Mouse (Mus musculus): Measurements from ENCODE around the gene Atp5s. TPM values are rescaled to one million over a fixed set of nuclear protein-coding genes. Genes with fewer than 3 reads are reported as not detected.
A peak's percentile ranks its signal among the peaks of the same experiment; 100 is the strongest.

The Atp5s gene
- polyA plus RNA-seq, 1 experiment = 20.2 TPM

DNA sequence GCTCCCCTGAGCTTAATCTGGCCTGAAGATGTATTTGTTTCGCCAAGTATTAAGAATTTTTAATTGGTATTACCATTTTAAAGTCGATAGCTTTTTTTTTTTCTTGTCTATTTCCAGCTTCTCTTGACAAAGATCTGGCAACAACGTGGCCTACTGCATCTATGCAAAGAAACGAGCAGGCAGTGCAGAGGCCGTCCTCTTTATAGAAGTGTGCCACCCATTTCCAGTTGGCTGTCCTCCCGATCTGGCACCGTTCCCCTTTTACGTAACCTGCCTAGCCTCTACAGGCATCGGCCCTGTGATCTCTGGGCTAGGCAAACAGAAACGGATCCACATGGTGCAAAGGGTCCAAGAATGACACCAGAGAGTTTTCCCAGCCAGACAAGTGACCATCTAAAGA is 41.2 kb upstream of the Atp5s start:
- Histone ChIP-seq H3K36me3 (ENCODE audit: control insufficient read depth, insufficient read depth, low read length) (no peaks in the 10 kb centered on the region), H3K4me1 (ENCODE audit: control insufficient read depth, insufficient read depth, low read length) (peaks cover 5% of the 10 kb centered on the region; the same call in 1 of the 2 replicates), H3K4me3 (ENCODE audit: insufficient read depth, low read depth, low read length) (no peak overlapping the region), H3K27ac (ENCODE audit: insufficient read depth, low read depth, low read length) (peak overlapping the region; percentile 61; the same call in 1 of the 2 replicates), H3K27me3 (replicated peaks; ENCODE audit: control insufficient read depth, insufficient read depth, low read length) (no peaks in the 10 kb centered on the region)
- TF ChIP-seq POLR2A (IDR thresholded peaks at IDR 0.05; ENCODE audit: low read depth, low read length) (no peak), CTCF (conservative IDR thresholded peaks at IDR 0.05; ENCODE audit: insufficient read depth, insufficient read length, low read depth, low read length) (no peak)
- WGBS = 7% methylated on average over 10 of the region's 10 CpGs
- DNase-seq = peak; percentile 96

DNA sequence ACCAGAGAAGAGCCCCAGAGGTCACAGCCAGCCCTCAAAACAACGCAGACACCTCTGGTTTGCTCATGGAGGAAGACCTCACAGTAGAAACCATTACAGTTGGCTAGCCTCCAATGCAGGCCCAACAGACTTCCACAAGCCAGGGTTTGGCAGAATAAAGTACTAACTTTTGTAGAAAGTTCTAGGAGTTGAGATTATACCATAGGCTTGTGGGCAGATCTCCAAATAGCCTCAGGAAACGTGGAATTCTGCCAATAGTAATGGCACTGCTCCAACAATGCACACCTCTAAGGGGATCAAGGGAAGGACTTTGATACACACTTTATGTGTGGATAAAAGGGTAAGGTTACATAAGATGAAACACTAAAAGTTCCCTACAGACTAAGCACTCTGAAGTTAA is 36.4 kb upstream of the Atp5s start:
- H3K4me1 ChIP-seq (ENCODE audit: control insufficient read depth, insufficient read depth, low read length) = no peaks in the 10 kb centered on the region; the same call in 1 of the 2 replicates
- 17% methylated on average over 2 of the region's 2 CpGs for WGBS
- H3K27me3 ChIP-seq (replicated peaks; ENCODE audit: control insufficient read depth, insufficient read depth, low read length) = no peaks in the 10 kb centered on the region
- H3K4me3 ChIP-seq (ENCODE audit: insufficient read depth, low read depth, low read length) = no peak overlapping the region
- no peak overlapping the region for H3K27ac ChIP-seq (ENCODE audit: insufficient read depth, low read depth, low read length)
- peak; percentile 60 for DNase-seq
- TF ChIP-seq POLR2A (IDR thresholded peaks at IDR 0.05; ENCODE audit: low read depth, low read length) = no peak
- no peak for TF ChIP-seq CTCF (conservative IDR thresholded peaks at IDR 0.05; ENCODE audit: insufficient read depth, insufficient read length, low read depth, low read length)
- no peaks in the 10 kb centered on the region for H3K36me3 ChIP-seq (ENCODE audit: control insufficient read depth, insufficient read depth, low read length)

DNA sequence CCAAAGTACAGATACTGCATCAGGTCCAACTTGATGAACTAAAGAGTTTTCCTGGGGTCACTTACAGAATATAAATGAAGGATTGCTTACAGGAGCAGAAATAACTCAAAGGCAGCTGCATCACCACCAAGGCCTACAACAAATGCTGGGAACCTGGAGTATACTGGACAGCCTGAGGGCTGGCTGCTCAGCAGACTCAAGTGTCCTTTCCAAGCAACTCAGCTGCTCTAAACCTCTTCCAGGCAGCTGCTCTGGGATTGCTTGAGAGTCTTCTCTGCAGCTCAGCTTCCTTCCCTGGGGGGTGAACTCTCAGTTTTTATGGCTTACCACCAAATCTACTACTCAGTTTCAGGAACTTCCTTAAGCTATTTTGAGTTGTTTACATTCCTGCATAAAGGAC is 35.7 kb upstream of the Atp5s start:
- DNase-seq = no peak
- Histone ChIP-seq H3K27me3 (replicated peaks; ENCODE audit: control insufficient read depth, insufficient read depth, low read length) (no peaks in the 10 kb centered on the region), H3K4me3 (ENCODE audit: insufficient read depth, low read depth, low read length) (no peak overlapping the region), H3K4me1 (ENCODE audit: control insufficient read depth, insufficient read depth, low read length) (no peaks in the 10 kb centered on the region), H3K36me3 (ENCODE audit: control insufficient read depth, insufficient read depth, low read length) (no peaks in the 10 kb centered on the region), H3K27ac (ENCODE audit: insufficient read depth, low read depth, low read length) (no peak overlapping the region)
- TF ChIP-seq POLR2A (IDR thresholded peaks at IDR 0.05; ENCODE audit: low read depth, low read length) (no peak), CTCF (conservative IDR thresholded peaks at IDR 0.05; ENCODE audit: insufficient read depth, insufficient read length, low read depth, low read length) (no peak)

DNA sequence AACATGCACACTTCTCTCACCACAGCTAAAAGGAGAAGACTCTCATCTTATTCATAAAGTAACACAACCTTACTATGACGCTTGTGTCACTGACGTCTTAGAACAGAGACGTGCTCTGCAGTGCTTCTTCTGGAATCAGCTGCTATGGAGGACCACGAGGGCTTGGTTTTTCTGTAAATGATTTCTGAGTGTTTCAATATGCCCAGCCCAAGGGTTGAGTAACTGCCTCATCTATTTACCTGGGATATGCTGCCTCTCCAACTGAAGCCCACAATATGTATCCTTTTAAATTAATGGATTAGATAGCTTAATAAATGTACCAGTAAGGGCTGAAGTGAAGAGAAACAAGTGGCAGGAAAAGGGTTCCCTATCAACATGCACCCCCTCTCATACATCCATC is 34.0 kb upstream of the Atp5s start:
- 91% methylated on average over 4 of the region's 4 CpGs for WGBS
- H3K27ac ChIP-seq (ENCODE audit: insufficient read depth, low read depth, low read length) = no peak overlapping the region
- TF ChIP-seq POLR2A (IDR thresholded peaks at IDR 0.05; ENCODE audit: low read depth, low read length) (no peak), CTCF (conservative IDR thresholded peaks at IDR 0.05; ENCODE audit: insufficient read depth, insufficient read length, low read depth, low read length) (no peak)
- H3K27me3 ChIP-seq (replicated peaks; ENCODE audit: control insufficient read depth, insufficient read depth, low read length) = no peaks in the 10 kb centered on the region
- no peak for DNase-seq
- H3K36me3 ChIP-seq (ENCODE audit: control insufficient read depth, insufficient read depth, low read length) = no peaks in the 10 kb centered on the region
- H3K4me3 ChIP-seq (ENCODE audit: insufficient read depth, low read depth, low read length) = no peak overlapping the region
- H3K4me1 ChIP-seq (ENCODE audit: control insufficient read depth, insufficient read depth, low read length) = no peaks in the 10 kb centered on the region

DNA sequence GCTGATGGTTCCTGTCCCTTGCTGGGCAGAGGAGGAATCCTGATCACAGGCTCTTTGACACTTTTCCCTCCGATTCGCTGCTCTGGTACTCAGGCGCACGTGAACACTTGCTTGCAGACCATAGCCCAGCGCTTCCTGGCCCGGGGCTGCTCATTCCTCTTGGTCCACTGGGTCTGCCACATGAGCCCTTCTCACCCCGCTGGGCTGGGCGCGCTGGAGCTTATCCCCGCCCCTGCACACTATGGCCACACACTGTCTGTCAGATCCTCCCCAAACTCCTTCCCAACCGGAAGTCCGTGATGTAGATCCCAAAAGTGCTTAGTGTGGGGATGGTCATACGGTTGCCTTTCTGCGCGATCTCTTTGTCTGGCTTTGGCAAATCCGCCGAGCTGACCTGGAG is 31.3 kb upstream of the Atp5s start:
- Histone ChIP-seq H3K27me3 (replicated peaks; ENCODE audit: control insufficient read depth, insufficient read depth, low read length) (no peaks in the 10 kb centered on the region), H3K4me3 (ENCODE audit: insufficient read depth, low read depth, low read length) (no peak overlapping the region), H3K27ac (ENCODE audit: insufficient read depth, low read depth, low read length) (no peak overlapping the region), H3K4me1 (ENCODE audit: control insufficient read depth, insufficient read depth, low read length) (no peaks in the 10 kb centered on the region), H3K36me3 (ENCODE audit: control insufficient read depth, insufficient read depth, low read length) (no peaks in the 10 kb centered on the region)
- no peak for DNase-seq
- TF ChIP-seq POLR2A (IDR thresholded peaks at IDR 0.05; ENCODE audit: low read depth, low read length) (no peak), CTCF (conservative IDR thresholded peaks at IDR 0.05; ENCODE audit: insufficient read depth, insufficient read length, low read depth, low read length) (no peak)
- WGBS = 84% methylated on average over 17 of the region's 17 CpGs

DNA sequence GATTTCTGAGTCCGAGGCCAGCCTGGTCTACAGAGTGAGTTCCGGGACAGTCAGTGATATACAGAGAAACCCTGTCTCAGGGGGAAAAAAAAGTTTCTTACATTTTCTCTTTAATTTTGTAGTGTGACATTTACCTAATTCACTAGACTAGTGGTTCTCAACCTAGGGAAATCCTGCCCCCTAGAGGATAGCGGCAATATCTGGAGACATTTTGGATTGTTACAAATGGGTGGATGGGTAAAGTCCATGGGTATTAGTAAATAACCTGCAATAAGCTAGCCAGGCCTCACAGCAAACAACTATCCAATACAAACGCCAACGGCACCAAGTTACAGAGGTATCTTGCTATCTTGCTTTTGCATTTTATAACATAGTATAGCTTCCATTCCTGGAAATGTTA is 28.0 kb upstream of the Atp5s start:
- DNase-seq = peak; percentile 81
- H3K4me3 ChIP-seq (ENCODE audit: insufficient read depth, low read depth, low read length) = no peak overlapping the region
- WGBS = 64% methylated on average over 5 of the region's 5 CpGs

DNA sequence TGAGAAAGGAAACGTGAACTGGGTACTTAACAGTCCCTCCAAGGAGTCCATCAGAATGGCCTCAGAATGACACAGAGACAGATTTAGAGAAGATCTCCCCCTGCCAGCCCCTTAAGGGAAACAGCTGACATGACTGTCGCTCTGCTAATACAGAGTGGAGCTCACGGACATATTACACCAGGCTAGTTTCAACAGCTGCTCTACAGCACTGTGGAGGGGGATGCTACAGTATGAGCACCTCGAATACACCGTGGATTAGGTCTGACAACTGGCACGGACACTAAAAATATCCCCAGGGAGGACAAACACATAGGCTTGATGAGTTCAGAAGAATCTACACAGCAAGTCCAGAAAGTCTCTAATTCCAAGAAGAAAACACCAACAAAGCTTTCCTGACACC is 26.4 kb upstream of the Atp5s start:
- no peaks in the 10 kb centered on the region for H3K4me1 ChIP-seq (ENCODE audit: control insufficient read depth, insufficient read depth, low read length)
- TF ChIP-seq POLR2A (IDR thresholded peaks at IDR 0.05; ENCODE audit: low read depth, low read length) (no peak), CTCF (conservative IDR thresholded peaks at IDR 0.05; ENCODE audit: insufficient read depth, insufficient read length, low read depth, low read length) (no peak)
- H3K27ac ChIP-seq (ENCODE audit: insufficient read depth, low read depth, low read length) = no peak overlapping the region
- H3K36me3 ChIP-seq (ENCODE audit: control insufficient read depth, insufficient read depth, low read length) = no peaks in the 10 kb centered on the region; the same call in 1 of the 2 replicates
- 88% methylated on average over 6 of the region's 6 CpGs for WGBS
- no peak for DNase-seq
- no peak overlapping the region for H3K4me3 ChIP-seq (ENCODE audit: insufficient read depth, low read depth, low read length)
- H3K27me3 ChIP-seq (replicated peaks; ENCODE audit: control insufficient read depth, insufficient read depth, low read length) = no peaks in the 10 kb centered on the region

More for the DNA sequence above, 28.0 kb upstream of the Atp5s start:
- Histone ChIP-seq H3K4me1 (ENCODE audit: control insufficient read depth, insufficient read depth, low read length) (no peaks in the 10 kb centered on the region), H3K27me3 (replicated peaks; ENCODE audit: control insufficient read depth, insufficient read depth, low read length) (no peaks in the 10 kb centered on the region), H3K36me3 (ENCODE audit: control insufficient read depth, insufficient read depth, low read length) (no peaks in the 10 kb centered on the region; the same call in 1 of the 2 replicates), H3K27ac (ENCODE audit: insufficient read depth, low read depth, low read length) (no peak overlapping the region)
- TF ChIP-seq CTCF (conservative IDR thresholded peaks at IDR 0.05; ENCODE audit: insufficient read depth, insufficient read length, low read depth, low read length) (0 out of 2 replicates have a peak, but pooled peaks have one; percentile 7), POLR2A (IDR thresholded peaks at IDR 0.05; ENCODE audit: low read depth, low read length) (no peak)
